Mouse (Mus musculus) thymus, adult 2 months (tissue): ENCODE results near the gene Cfap45. TPM values are rescaled to one million over a fixed set of nuclear protein-coding genes. Genes with fewer than 3 reads are reported as not detected.

Experiments used
- DNase-seq: peaks from one replicate; pipeline ENCODE4 v3.0.0; 2021
- H3K27ac ChIP-seq: fragments of 200-500 bp; 2 replicates; pipeline ENCODE4 v1.5.1; 2012; ENCODE audit warnings: low read length, control low read depth; ENCODE audit not compliant: control insufficient read depth, insufficient read depth
- H3K27me3 ChIP-seq: fragments of 200-500 bp; 2 replicates; pipeline ENCODE4 v1.6.1; 2012; ENCODE audit warnings: mild to moderate bottlenecking, low read length, moderate library complexity, mixed read lengths; ENCODE audit not compliant: control insufficient read depth, insufficient read depth
- H3K36me3 ChIP-seq: fragments of 200-500 bp; 2 replicates; pipeline ENCODE4 v1.6.1; 2012; ENCODE audit warnings: mild to moderate bottlenecking, low read length, moderate library complexity; ENCODE audit not compliant: control insufficient read depth, insufficient read depth
- H3K4me1 ChIP-seq: fragments of 200-500 bp; replicated peaks from 2 replicates; pipeline ENCODE4 v1.6.1; 2012; ENCODE audit warnings: low read length; ENCODE audit not compliant: control insufficient read depth, insufficient read depth
- H3K4me3 ChIP-seq: fragments of 200-500 bp; 2 replicates; pipeline ENCODE4 v1.5.1; 2012; ENCODE audit warnings: mild to moderate bottlenecking, low read length, control low read depth, moderate library complexity; ENCODE audit not compliant: control insufficient read depth, insufficient read depth
- CTCF ChIP-seq: fragments of 200-500 bp; IDR thresholded peaks from 2 replicates; pipeline ENCODE4 v1.5.1; 2012; ENCODE audit warnings: mild to moderate bottlenecking, control low read depth, low read length, moderate library complexity, borderline replicate concordance; ENCODE audit not compliant: control insufficient read depth, poor library complexity, insufficient read depth; ENCODE audit errors: extremely low read depth
- POLR2A ChIP-seq: fragments of 200-500 bp; IDR thresholded peaks from 2 replicates; pipeline ENCODE4 v1.6.1; 2012; ENCODE audit warnings: mild to moderate bottlenecking, low read length, control low read depth, moderate library complexity; ENCODE audit not compliant: control insufficient read depth, poor library complexity, insufficient read depth; ENCODE audit errors: extremely low read depth
- WGBS: fragments of 180-500 bp; shearing (Covaris S2); methylation state at CpG from one replicate; pipeline ENCODE4 v1.1.7; 2018; 5-methylcytosine and 5-hydroxymethylcytosine counted together
- polyA plus RNA-seq: library from polyadenylated mRNA; depleted of rRNA; stranded (reverse); fragments of >200 nt; gene quantifications from 2 replicates; pipeline ENCODE4 v1.2.3, GENCODE M21; 2012

The Cfap45 gene
- polyA plus RNA-seq, 1 experiment = 0.15 TPM

- no peak overlapping the region for H3K27ac ChIP-seq
- H3K4me1 ChIP-seq = peaks cover 10% of the 10 kb centered on the region
- 93% methylated on average over 17 of the region's 17 CpGs for WGBS
- no peaks in the 10 kb centered on the region for H3K36me3 ChIP-seq
- TF ChIP-seq POLR2A (no peak), CTCF (no peak)
- no peaks in the 10 kb centered on the region for H3K27me3 ChIP-seq
- no peak overlapping the region for H3K4me3 ChIP-seq
- no peak for DNase-seq
Observed at GRCm38 (mm10) chr1:172496030-172496429, 24.6 kb upstream of the Cfap45 start.

GRCm38 (mm10) chr1:172497428-172497827 is 23.2 kb upstream of the Cfap45 start:
- WGBS = 56% methylated on average over 10 of the region's 10 CpGs
- TF ChIP-seq POLR2A (no peak), CTCF (no peak)

GRCm38 (mm10) chr1:172499765-172500441 is 20.7 kb upstream of the Cfap45 start, which contains the start of gene Tagln2:
Gene Tagln2, plus strand, starts transcription at chr1:172500047.
- 4% methylated on average over 30 of the region's 30 CpGs for WGBS
- Histone ChIP-seq H3K27ac (peak within 1 kb of the TSS; percentile 0; the same call in 1 of the 2 replicates), H3K27me3 (no peaks in the 10 kb centered on the region), H3K36me3 (no peaks in the 10 kb centered on the region), H3K4me1 (peaks cover 31% of the 10 kb centered on the region), H3K4me3 (peak within 1 kb of the TSS; percentile 77)
- TF ChIP-seq POLR2A (0 out of 2 replicates have a peak, but pooled peaks have one; percentile 21), CTCF (0 out of 2 replicates have a peak, but pooled peaks have one; percentile 8)
- peak; percentile 73 for DNase-seq

More at GRCm38 (mm10) chr1:172497428-172497827, 23.2 kb upstream of the Cfap45 start:
- Histone ChIP-seq H3K4me3 (no peak overlapping the region), H3K4me1 (peaks cover 24% of the 10 kb centered on the region), H3K27me3 (no peaks in the 10 kb centered on the region), H3K36me3 (no peaks in the 10 kb centered on the region), H3K27ac (no peak overlapping the region)
- DNase-seq = no peak

- DNase-seq = peak; percentile 41
- Histone ChIP-seq H3K27me3 (no peaks in the 10 kb centered on the region), H3K36me3 (peaks cover 3% of the 10 kb centered on the region), H3K4me1 (peaks cover 31% of the 10 kb centered on the region), H3K4me3 (peak overlapping the region; percentile 77), H3K27ac (peak overlapping the region; percentile 53; the same call in 1 of the 2 replicates)
- TF ChIP-seq CTCF (no peak; the same call in 1 of the 2 replicates), POLR2A (no peak)
- WGBS = under 1% methylated on average over 50 of the region's 56 CpGs
Observed at GRCm38 (mm10) chr1:172500451-172501370, 19.9 kb upstream of the Cfap45 start.

- H3K4me3 ChIP-seq = peak overlapping the region; percentile 77
- under 1% methylated on average over 13 of the region's 13 CpGs for WGBS
- H3K27ac ChIP-seq = peak overlapping the region; percentile 53
- TF ChIP-seq CTCF = no peak
- no peak for TF ChIP-seq POLR2A
- peaks cover 31% of the 10 kb centered on the region for H3K4me1 ChIP-seq
- H3K27me3 ChIP-seq = no peaks in the 10 kb centered on the region
- H3K36me3 ChIP-seq = peaks cover 7% of the 10 kb centered on the region
- peak; percentile 82 for DNase-seq
Observed at GRCm38 (mm10) chr1:172501371-172502144, 19.0 kb upstream of the Cfap45 start.
